Mouse (Mus musculus) MEL (cell line): ENCODE measurements around the gene Wif1. TPM values are rescaled to one million over a fixed set of nuclear protein-coding genes. Genes with fewer than 3 reads are reported as not detected.

ENCODE experiments used
- DNase-seq: peaks from one replicate; pipeline ENCODE4 v3.0.0; 2011; ENCODE audit warnings: low read depth, low spot score
- H3K27ac ChIP-seq: 2 replicates; pipeline ENCODE4 v1.5.1; 2012; ENCODE audit warnings: low read depth, mild to moderate bottlenecking, control low read depth, low read length, moderate library complexity; ENCODE audit not compliant: control insufficient read depth
- H3K27me3 ChIP-seq, 2 experiments: fragments of 150-350 bp in 1 of 2; sonication (generic) in 1 of 2; 2 replicates each; pipeline ENCODE4 v1.6.1; 2012; ENCODE audit warnings: low read length in 2 of 2, mild to moderate bottlenecking in 2 of 2, improper control_type of control experiment in 1 of 2, moderate library complexity in 1 of 2; ENCODE audit not compliant: insufficient read depth in 2 of 2, control insufficient read depth in 1 of 2
- H3K36me3 ChIP-seq, 2 experiments: 2 replicates each; pipeline ENCODE4 v1.6.1; 2012 to 2014; ENCODE audit warnings: low read length in 2 of 2, improper control_type of control experiment in 1 of 2, inconsistent platforms in 1 of 2, mild to moderate bottlenecking in 1 of 2; ENCODE audit not compliant: insufficient read depth in 2 of 2, control insufficient read depth in 1 of 2
- H3K4me1 ChIP-seq, 2 experiments: fragments of 150-350 bp in 1 of 2; sonication (generic) in 1 of 2; 2 replicates each; pipeline ENCODE4 v1.6.1; 2012; ENCODE audit warnings: low read length in 2 of 2, improper control_type of control experiment in 1 of 2, mild to moderate bottlenecking in 1 of 2; ENCODE audit not compliant: insufficient read depth in 2 of 2, control insufficient read depth in 1 of 2
- H3K4me3 ChIP-seq, 2 experiments: fragments of 150-350 bp in 1 of 2; sonication (generic) in 1 of 2; 2 replicates each; pipeline ENCODE4 v1.5.1; 2012; ENCODE audit warnings: low read depth in 2 of 2, low read length in 2 of 2, mild to moderate bottlenecking in 2 of 2, moderate library complexity in 2 of 2, control low read depth in 1 of 2, improper control_type of control experiment in 1 of 2; ENCODE audit not compliant: control insufficient read depth in 1 of 2, insufficient read depth in 1 of 2
- H3K79me2 ChIP-seq: 2 replicates; pipeline ENCODE4 v1.6.1; 2012; ENCODE audit warnings: mild to moderate bottlenecking, low read length, moderate library complexity; ENCODE audit not compliant: control insufficient read depth, poor library complexity, insufficient read depth
- H3K9ac ChIP-seq: 2 replicates; pipeline ENCODE4 v1.6.1; 2012; ENCODE audit warnings: low read depth, mild to moderate bottlenecking, control low read depth, low read length, moderate library complexity; ENCODE audit not compliant: control insufficient read depth, poor library complexity, severe bottlenecking
- H3K9me3 ChIP-seq: fragments of 150-350 bp; sonication (generic); replicated peaks from 2 replicates; pipeline ENCODE4 v1.6.1; 2012; ENCODE audit warnings: mild to moderate bottlenecking, low read length, improper control_type of control experiment, moderate library complexity; ENCODE audit not compliant: insufficient read depth
- CHD1 ChIP-seq: IDR thresholded peaks from 2 replicates; pipeline ENCODE4 v1.6.1; 2012; ENCODE audit warnings: low read depth, mild to moderate bottlenecking, inconsistent platforms, low read length, improper control_type of control experiment
- CTCF ChIP-seq, 3 experiments: IDR thresholded peaks in 2 of 3; conservative IDR thresholded peaks in 1 of 3; 2 replicates each; pipeline ENCODE4 v1.5.1; 2011 to 2012; ENCODE audit warnings: low read length in 3 of 3, low read depth in 2 of 3, mild to moderate bottlenecking in 2 of 3, improper control_type of control experiment in 1 of 3, inconsistent platforms in 1 of 3, mixed read lengths in 1 of 3, moderate library complexity in 1 of 3; ENCODE audit not compliant: control insufficient read depth in 1 of 3, insufficient read depth in 1 of 3, poor library complexity in 1 of 3, severe bottlenecking in 1 of 3
- ELF1 ChIP-seq: IDR thresholded peaks from 2 replicates; pipeline ENCODE4 v1.6.1; 2014; ENCODE audit warnings: low read depth, mild to moderate bottlenecking, inconsistent platforms, low read length, improper control_type of control experiment, moderate library complexity
- ETS1 ChIP-seq: IDR thresholded peaks from 2 replicates; pipeline ENCODE4 v1.6.1; 2012; ENCODE audit warnings: low read depth, mild to moderate bottlenecking, inconsistent platforms, low read length, improper control_type of control experiment, moderate library complexity
- GATA1 ChIP-seq: IDR thresholded peaks from 2 replicates; pipeline ENCODE4 v1.6.1; 2011; ENCODE audit warnings: low read depth, low read length, improper control_type of control experiment
- JUND ChIP-seq: IDR thresholded peaks from 2 replicates; pipeline ENCODE4 v1.6.1; 2011; ENCODE audit warnings: low read depth, mild to moderate bottlenecking, improper control_type of control experiment, low read length
- KAT2A ChIP-seq: conservative IDR thresholded peaks from 2 replicates; pipeline ENCODE4 v1.6.1; 2012; ENCODE audit warnings: low read depth, low read length, improper control_type of control experiment, inconsistent platforms
- MAFK ChIP-seq: IDR thresholded peaks from 2 replicates; pipeline ENCODE4 v1.6.1; 2011; ENCODE audit warnings: low read depth, mild to moderate bottlenecking, low read length, improper control_type of control experiment, borderline replicate concordance
- MAZ ChIP-seq: IDR thresholded peaks from 2 replicates; pipeline ENCODE4 v1.6.1; 2012; ENCODE audit warnings: low read depth, mild to moderate bottlenecking, inconsistent platforms, low read length, improper control_type of control experiment
- NELFE ChIP-seq: IDR thresholded peaks from 2 replicates; pipeline ENCODE4 v1.6.1; 2011; ENCODE audit warnings: low read depth, low read length, improper control_type of control experiment
- ZC3H11A ChIP-seq: IDR thresholded peaks from 2 replicates; pipeline ENCODE4 v1.6.1; 2012; ENCODE audit warnings: low read depth, mild to moderate bottlenecking, inconsistent platforms, low read length, improper control_type of control experiment
- polyA plus RNA-seq, 2 experiments: library from polyadenylated mRNA; stranded (reverse) in 1 of 2; unstranded in 1 of 2; fragments of >175 nt in 1 of 2; fragments of >200 nt in 1 of 2; gene quantifications; 2 replicates each; pipeline versions ENCODE4 v1.2.1 to v1.2.4; 2012; ENCODE audit warnings: low replicate concordance in 2 of 2, low read depth in 1 of 2; ENCODE audit not compliant: insufficient read length in 2 of 2, insufficient read depth in 1 of 2, missing spikeins in 1 of 2
- total RNA-seq: library from RNA; depleted of rRNA; stranded (reverse); fragments of 300-350 nt; gene quantifications from 2 replicates; pipeline ENCODE4 v1.2.3, GENCODE M21; 2012; rRNA removed

Gene Wif1
- total and polyA plus RNA-seq, 3 experiments = not detected

DNA sequence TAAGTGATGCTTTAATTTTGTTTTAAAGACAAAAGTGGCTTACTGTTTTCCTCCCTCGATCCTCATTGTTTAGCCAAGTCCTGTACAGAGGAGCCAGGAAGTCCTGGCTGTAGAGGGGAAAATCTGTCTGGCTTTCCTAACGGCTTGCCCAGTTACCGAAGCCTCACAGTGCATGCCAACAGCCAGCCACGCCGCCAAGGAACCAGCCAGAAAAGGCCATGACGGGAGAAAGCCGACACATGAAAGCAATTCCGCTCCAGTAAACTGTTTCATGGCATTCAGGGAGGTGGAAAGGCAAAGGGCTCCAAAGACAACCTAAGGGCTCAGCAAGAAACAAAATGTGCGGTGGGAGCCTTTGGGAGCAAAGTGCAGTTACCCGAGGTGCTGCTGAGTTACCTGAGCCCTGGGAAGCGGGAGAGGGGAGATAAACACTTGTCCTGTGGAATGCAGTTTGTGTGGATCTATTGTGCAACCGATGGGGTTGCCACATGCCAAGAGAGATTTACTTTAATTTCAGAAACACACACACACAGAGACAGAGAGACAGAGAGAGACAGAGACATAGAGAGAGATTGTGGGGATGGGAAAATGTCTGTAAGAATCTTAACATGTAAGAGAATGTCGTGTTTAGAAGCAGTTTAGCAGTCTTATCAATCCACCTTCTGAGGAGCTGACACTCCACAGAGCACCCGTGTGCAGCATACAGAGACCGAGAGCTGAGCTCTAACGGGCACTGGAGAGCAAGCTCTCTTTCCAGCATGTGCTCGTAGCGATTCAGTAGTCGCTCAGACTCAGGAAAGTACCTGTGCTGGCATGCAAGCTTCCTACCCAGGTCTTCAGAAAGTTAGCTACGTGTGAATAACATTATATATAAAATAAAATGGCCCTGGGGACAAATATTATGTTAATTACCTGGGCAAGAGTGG is 95.5 kb downstream of the Wif1 start:
- Histone ChIP-seq H3K79me2 (no peaks in the 10 kb centered on the region), H3K27ac (no peak overlapping the region), H3K9ac (no peak overlapping the region), H3K27me3 (no peaks in the 10 kb centered on the region), H3K4me3 (no peak overlapping the region), H3K4me1 (no peaks in the 10 kb centered on the region)
- no peak for DNase-seq
- TF ChIP-seq CHD1 (no peak), GATA1 (no peak), ZC3H11A (no peak), MAFK (no peak), CTCF (IDR thresholded peaks at IDR 0.05 in 2 of 3, conservative IDR thresholded peaks at IDR 0.05 in 1 of 3; ENCODE audit: control insufficient read depth in 1 of 3, insufficient read depth in 1 of 3, low read depth in 2 of 3, low read length in 3 of 3, poor library complexity in 1 of 3, severe bottlenecking in 1 of 3) (no peak), KAT2A (no peak), MAZ (no peak), JUND (no peak), ELF1 (no peak), NELFE (no peak), ETS1 (no peak)
- TF ChIP-seq, all 39 proteins: peak for 0
- Histone ChIP-seq H3K9me3 (no peaks in the 10 kb centered on the region), H3K36me3 (no peaks in the 10 kb centered on the region)

Other genes with a start within 250 kb of the Wif1 start
- gene Msrb3, start 134.9 kb upstream of the Wif1 start, total RNA-seq = 0.13 and 0.15 TPM in 2 replicates
- gene Msrb3, start 134.9 kb upstream of the Wif1 start, polyA plus RNA-seq = under 1 TPM in 1 of 2 experiments, not detected in 1; 0.15 TPM
- 10.8 and 11.3 TPM in 2 replicates for gene Lemd3, start 54.6 kb upstream of the Wif1 start, total RNA-seq
- gene Lemd3, start 54.6 kb upstream of the Wif1 start, polyA plus RNA-seq = 10 to 100 TPM in 1 of 2 experiments, not detected in 1; 11.5 TPM